Mouse (Mus musculus): ENCODE measurements at regions not wholly inside any gene's neighbourhood (a gene's known extent, or its start where the extent isn't known, plus 50 kb on each side); places are given as distances from the start of the nearest gene placed in this dataset.

DNA sequence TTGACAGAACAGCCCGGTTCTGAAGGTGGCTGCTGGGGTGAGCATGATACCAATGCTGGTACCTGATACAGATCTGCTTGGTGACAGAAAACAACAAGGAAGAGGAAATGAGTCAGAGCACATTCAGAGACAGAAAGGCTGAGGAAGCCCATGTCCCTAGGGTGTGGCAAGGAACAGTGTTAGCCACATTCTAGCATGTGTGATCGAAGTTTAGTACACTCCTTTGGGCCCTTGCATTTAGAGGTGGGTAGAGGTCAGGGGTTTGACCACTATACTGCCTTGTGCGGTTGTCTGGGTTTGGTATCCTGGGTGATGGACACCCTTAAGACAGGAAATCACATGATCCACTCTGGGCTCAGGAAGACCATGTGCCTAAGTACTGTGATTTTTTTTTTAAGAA is 695.9 kb downstream of the Gm9195 start:
- no peaks in the 10 kb centered on the region for H3K9me3 ChIP-seq (ENCODE audit: control insufficient read depth, low read length)
- H3K4me3 ChIP-seq (ENCODE audit: low read length): no peak overlapping the region
- no peak overlapping the region for H3K4me2 ChIP-seq (ENCODE audit: low read length)
- no peak overlapping the region for H3K27ac ChIP-seq (ENCODE audit: low read depth, low read length)
- no peaks in the 10 kb centered on the region for H3K36me3 ChIP-seq (ENCODE audit: control insufficient read depth, insufficient read depth, low read length)
- H3K27me3 ChIP-seq (replicated peaks; ENCODE audit: control insufficient read depth, insufficient read depth, low read length): no peaks in the 10 kb centered on the region
- no peak for ATAC-seq
- no peak overlapping the region for H3K9ac ChIP-seq (ENCODE audit: low read depth, low read length)
- no peaks in the 10 kb centered on the region; the same call in 1 of the 2 replicates for H3K4me1 ChIP-seq (ENCODE audit: control insufficient read depth, insufficient read depth, low read depth, low read length)
- WGBS: 90% methylated on average over 3 of the region's 3 CpGs

GRCm38 (mm10) chr14:71776990-71777525 is 714.6 kb downstream of the Gm9195 start:
- no peaks in the 10 kb centered on the region for H3K27me3 ChIP-seq (replicated peaks; ENCODE audit: control insufficient read depth, insufficient read depth, low read length)
- WGBS: 69% methylated on average over 1 of the region's 1 CpGs
- no peak overlapping the region for H3K4me2 ChIP-seq (ENCODE audit: low read length)
- no peak for ATAC-seq
- H3K27ac ChIP-seq (ENCODE audit: low read depth, low read length): no peak overlapping the region
- no peaks in the 10 kb centered on the region for H3K4me1 ChIP-seq (ENCODE audit: control insufficient read depth, insufficient read depth, low read depth, low read length)
- H3K36me3 ChIP-seq (ENCODE audit: control insufficient read depth, insufficient read depth, low read length): no peaks in the 10 kb centered on the region
- H3K4me3 ChIP-seq (ENCODE audit: low read length): no peak overlapping the region
- no peaks in the 10 kb centered on the region for H3K9me3 ChIP-seq (ENCODE audit: control insufficient read depth, low read length)
- no peak overlapping the region for H3K9ac ChIP-seq (ENCODE audit: low read depth, low read length)

GRCm38 (mm10) chr14:71766856-71767255 is 724.8 kb downstream of the Gm9195 start:
- H3K36me3 ChIP-seq (ENCODE audit: control insufficient read depth, insufficient read depth, low read length): no peaks in the 10 kb centered on the region
- H3K27me3 ChIP-seq (replicated peaks; ENCODE audit: control insufficient read depth, insufficient read depth, low read length): no peaks in the 10 kb centered on the region
- 65% methylated on average over 1 of the region's 1 CpGs for WGBS
- no peak for ATAC-seq
- no peak overlapping the region for H3K4me2 ChIP-seq (ENCODE audit: low read length)
- H3K9me3 ChIP-seq (ENCODE audit: control insufficient read depth, low read length): no peaks in the 10 kb centered on the region
- H3K9ac ChIP-seq (ENCODE audit: low read depth, low read length): no peak overlapping the region
- no peaks in the 10 kb centered on the region for H3K4me1 ChIP-seq (ENCODE audit: control insufficient read depth, insufficient read depth, low read depth, low read length)
- H3K4me3 ChIP-seq (ENCODE audit: low read length): no peak overlapping the region
- H3K27ac ChIP-seq (ENCODE audit: low read depth, low read length): no peak overlapping the region

- no peaks in the 10 kb centered on the region for H3K4me1 ChIP-seq (ENCODE audit: control insufficient read depth, insufficient read depth, low read depth, low read length)
- no peaks in the 10 kb centered on the region for H3K9me3 ChIP-seq (ENCODE audit: control insufficient read depth, low read length)
- no peak overlapping the region for H3K4me2 ChIP-seq (ENCODE audit: low read length)
- H3K27ac ChIP-seq (ENCODE audit: low read depth, low read length): no peak overlapping the region
- H3K9ac ChIP-seq (ENCODE audit: low read depth, low read length): no peak overlapping the region
- H3K27me3 ChIP-seq (replicated peaks; ENCODE audit: control insufficient read depth, insufficient read depth, low read length): no peaks in the 10 kb centered on the region
- ATAC-seq: no peak
- no peaks in the 10 kb centered on the region for H3K36me3 ChIP-seq (ENCODE audit: control insufficient read depth, insufficient read depth, low read length)
- 96% methylated on average over 4 of the region's 4 CpGs for WGBS
- no peak overlapping the region for H3K4me3 ChIP-seq (ENCODE audit: low read length)
These were observed 763.1 kb downstream of the Gm9195 start for GRCm38 (mm10) chr14:71728542-71728941.

GRCm38 (mm10) chr14:71723526-71723925 is 768.1 kb downstream of the Gm9195 start:
- H3K9me3 ChIP-seq (ENCODE audit: control insufficient read depth, low read length): no peaks in the 10 kb centered on the region
- no peak overlapping the region for H3K9ac ChIP-seq (ENCODE audit: low read depth, low read length)
- no peaks in the 10 kb centered on the region for H3K36me3 ChIP-seq (ENCODE audit: control insufficient read depth, insufficient read depth, low read length)
- no peaks in the 10 kb centered on the region for H3K4me1 ChIP-seq (ENCODE audit: control insufficient read depth, insufficient read depth, low read depth, low read length)
- no peaks in the 10 kb centered on the region for H3K27me3 ChIP-seq (replicated peaks; ENCODE audit: control insufficient read depth, insufficient read depth, low read length)
- ATAC-seq: no peak
- H3K27ac ChIP-seq (ENCODE audit: low read depth, low read length): no peak overlapping the region
- H3K4me3 ChIP-seq (ENCODE audit: low read length): no peak overlapping the region
- no peak overlapping the region for H3K4me2 ChIP-seq (ENCODE audit: low read length)
- WGBS: 41% methylated on average over 2 of the region's 2 CpGs

DNA sequence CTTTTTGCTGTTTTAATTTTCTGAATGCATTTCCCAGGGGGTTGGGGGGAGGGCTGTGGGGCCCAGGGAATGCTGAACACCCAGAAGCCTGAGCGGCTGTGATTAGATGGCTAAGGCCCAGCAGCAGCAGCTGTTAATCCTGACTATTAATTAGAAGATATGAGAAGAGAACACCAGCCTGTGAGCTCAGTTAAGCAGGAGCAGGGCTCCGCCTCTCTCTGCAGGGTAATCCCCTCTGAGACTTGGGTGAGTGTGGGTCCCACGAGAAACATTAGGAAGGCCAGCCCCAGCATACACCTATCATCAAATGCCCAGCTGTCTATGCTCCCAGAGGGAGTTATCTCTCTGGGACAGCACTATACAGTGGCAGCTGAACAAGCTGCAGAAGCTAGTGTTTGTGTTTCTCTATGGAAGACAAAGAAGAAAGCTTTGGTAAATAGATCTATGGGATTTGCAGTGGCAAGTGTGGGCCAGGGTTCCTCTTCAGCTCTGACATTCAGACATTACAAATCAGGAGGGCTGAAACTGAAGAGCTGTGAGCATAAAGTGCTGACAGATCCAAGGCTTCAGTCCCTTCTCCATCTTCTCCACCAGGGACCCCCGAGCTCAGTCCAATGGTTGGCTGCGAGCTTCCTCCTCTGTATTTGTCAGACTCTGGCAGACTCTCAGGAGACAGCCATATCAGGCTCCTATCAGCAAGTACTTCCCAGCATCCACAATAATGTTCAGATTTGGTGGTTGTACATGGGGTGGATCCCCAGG is 781.9 kb downstream of the Gm9195 start:
- no peaks in the 10 kb centered on the region for H3K36me3 ChIP-seq (ENCODE audit: control insufficient read depth, insufficient read depth, low read length)
- H3K4me2 ChIP-seq (ENCODE audit: low read length): no peak overlapping the region
- peak; percentile 37; the same call in 1 of the 2 replicates for ATAC-seq
- WGBS: 56% methylated on average over 5 of the region's 5 CpGs
- H3K27me3 ChIP-seq (replicated peaks; ENCODE audit: control insufficient read depth, insufficient read depth, low read length): no peaks in the 10 kb centered on the region
- no peaks in the 10 kb centered on the region for H3K4me1 ChIP-seq (ENCODE audit: control insufficient read depth, insufficient read depth, low read depth, low read length)
- H3K9ac ChIP-seq (ENCODE audit: low read depth, low read length): no peak overlapping the region
- H3K4me3 ChIP-seq (ENCODE audit: low read length): no peak overlapping the region
- no peak overlapping the region for H3K27ac ChIP-seq (ENCODE audit: low read depth, low read length)
- no peaks in the 10 kb centered on the region; the same call in 1 of the 2 replicates for H3K9me3 ChIP-seq (ENCODE audit: control insufficient read depth, low read length)

DNA sequence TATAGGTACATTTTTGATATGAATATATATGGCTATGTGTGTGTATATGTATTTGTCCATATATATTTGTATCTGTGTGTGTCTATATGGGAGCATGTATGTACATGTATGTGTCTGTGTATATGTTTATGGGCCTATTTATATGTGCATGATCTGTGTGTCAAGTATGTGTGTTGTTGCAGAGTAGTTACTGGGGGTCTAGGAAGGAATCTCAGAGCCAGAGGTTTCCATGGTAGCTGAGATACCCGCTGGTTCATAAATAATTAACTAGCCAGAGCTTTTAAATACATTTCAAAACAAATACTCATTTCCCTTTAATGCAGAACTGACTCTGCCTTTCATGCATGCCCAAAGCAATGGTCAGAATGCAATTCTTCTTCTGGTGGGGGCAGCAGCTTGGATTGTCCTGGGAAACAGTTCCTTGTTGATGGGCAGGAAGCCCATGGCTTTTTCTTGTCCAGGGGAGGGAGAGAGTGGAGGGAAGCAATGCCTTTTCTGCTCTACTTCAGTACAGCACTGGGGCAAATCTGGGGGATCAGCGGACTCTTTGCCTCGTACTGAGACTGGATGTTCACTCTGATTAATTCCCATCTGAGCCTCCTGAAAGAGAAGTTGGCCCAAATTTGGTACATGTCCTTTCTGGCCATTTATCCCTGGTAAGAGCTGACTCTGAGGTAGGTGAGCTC is 798.7 kb downstream of the Gm9195 start:
- no peaks in the 10 kb centered on the region for H3K4me1 ChIP-seq (ENCODE audit: control insufficient read depth, insufficient read depth, low read depth, low read length)
- 40% methylated on average over 3 of the region's 3 CpGs for WGBS
- no peak overlapping the region for H3K4me3 ChIP-seq (ENCODE audit: low read length)
- H3K27ac ChIP-seq (ENCODE audit: low read depth, low read length): no peak overlapping the region
- no peak overlapping the region for H3K9ac ChIP-seq (ENCODE audit: low read depth, low read length)
- ATAC-seq: peak; percentile 50; the same call in 1 of the 2 replicates
- H3K27me3 ChIP-seq (replicated peaks; ENCODE audit: control insufficient read depth, insufficient read depth, low read length): no peaks in the 10 kb centered on the region
- H3K9me3 ChIP-seq (ENCODE audit: control insufficient read depth, low read length): no peaks in the 10 kb centered on the region
- no peak overlapping the region for H3K4me2 ChIP-seq (ENCODE audit: low read length)
- no peaks in the 10 kb centered on the region for H3K36me3 ChIP-seq (ENCODE audit: control insufficient read depth, insufficient read depth, low read length)

DNA sequence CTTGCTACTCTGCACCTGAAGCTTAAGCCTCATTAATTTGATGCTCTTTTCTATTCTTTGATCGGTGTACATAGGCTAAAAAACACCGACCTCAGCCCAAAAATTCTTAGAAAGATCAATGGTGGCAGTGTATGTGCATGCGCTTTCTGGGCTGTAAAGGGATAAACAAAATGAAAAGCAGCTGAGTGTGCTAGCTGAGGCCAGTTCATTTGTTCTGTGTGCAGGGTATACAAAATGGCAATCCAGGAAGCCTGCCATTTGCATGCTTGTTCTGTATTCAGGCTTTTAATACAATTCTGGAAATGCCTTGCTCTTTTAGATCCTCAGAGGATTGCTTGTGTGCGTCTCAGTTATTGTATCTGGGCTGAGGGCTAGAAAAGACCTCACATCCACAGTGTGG is 817.1 kb downstream of the Gm9195 start:
- H3K4me3 ChIP-seq (ENCODE audit: low read length): no peak overlapping the region
- H3K27me3 ChIP-seq (replicated peaks; ENCODE audit: control insufficient read depth, insufficient read depth, low read length): no peaks in the 10 kb centered on the region
- H3K9me3 ChIP-seq (ENCODE audit: control insufficient read depth, low read length): no peaks in the 10 kb centered on the region; the same call in 1 of the 2 replicates
- H3K36me3 ChIP-seq (ENCODE audit: control insufficient read depth, insufficient read depth, low read length): no peaks in the 10 kb centered on the region
- no peak overlapping the region for H3K4me2 ChIP-seq (ENCODE audit: low read length)
- 62% methylated on average over 4 of the region's 4 CpGs for WGBS
- H3K27ac ChIP-seq (ENCODE audit: low read depth, low read length): no peak overlapping the region
- H3K4me1 ChIP-seq (ENCODE audit: control insufficient read depth, insufficient read depth, low read depth, low read length): no peaks in the 10 kb centered on the region; the same call in 1 of the 2 replicates
- H3K9ac ChIP-seq (ENCODE audit: low read depth, low read length): no peak overlapping the region
- ATAC-seq: no peak

- H3K27ac ChIP-seq (ENCODE audit: low read depth, low read length): no peak overlapping the region
- H3K4me3 ChIP-seq (ENCODE audit: low read length): no peak overlapping the region
- no peak overlapping the region for H3K4me2 ChIP-seq (ENCODE audit: low read length)
- H3K27me3 ChIP-seq (replicated peaks; ENCODE audit: control insufficient read depth, insufficient read depth, low read length): no peaks in the 10 kb centered on the region
- peak; percentile 63; the same call in 1 of the 2 replicates for ATAC-seq
- no peaks in the 10 kb centered on the region for H3K36me3 ChIP-seq (ENCODE audit: control insufficient read depth, insufficient read depth, low read length)
- H3K4me1 ChIP-seq (ENCODE audit: control insufficient read depth, insufficient read depth, low read depth, low read length): no peaks in the 10 kb centered on the region; the same call in 1 of the 2 replicates
- 63% methylated on average over 2 of the region's 2 CpGs for WGBS
- no peaks in the 10 kb centered on the region; the same call in 1 of the 2 replicates for H3K9me3 ChIP-seq (ENCODE audit: control insufficient read depth, low read length)
- H3K9ac ChIP-seq (ENCODE audit: low read depth, low read length): no peak overlapping the region
These were observed 817.8 kb downstream of the Gm9195 start for GRCm38 (mm10) chr14:71673837-71674236.

Measured in hindbrain, embryonic 16.5 days (tissue).